Mouse (Mus musculus) forebrain, postnatal 0 days (tissue): ENCODE data around the gene Cbwd1. TPM values are rescaled to one million over a fixed set of nuclear protein-coding genes. Genes with fewer than 3 reads are reported as not detected.

Experiments used
- ATAC-seq: fragments of 200-750 bp; cut with Nextera tagmentation; 2 replicates; pipeline ENCODE4 v1.8.0; 2017; ENCODE audit warnings: mild to moderate bottlenecking, moderate library complexity
- DNase-seq: peaks from one replicate; pipeline ENCODE4 v3.0.0-alpha.2; 2015
- H3K27ac ChIP-seq: fragments of 300-500 bp; sonication (generic); 2 replicates; pipeline ENCODE4 v1.5.1; 2014; ENCODE audit warnings: low read depth, mild to moderate bottlenecking, antibody characterized with exemption, low read length, moderate library complexity, mixed read lengths
- H3K27me3 ChIP-seq: fragments of 300-500 bp; sonication (generic); 2 replicates; pipeline ENCODE4 v1.6.1; 2014; ENCODE audit warnings: mild to moderate bottlenecking, low read length, mixed read lengths; ENCODE audit not compliant: insufficient read depth
- H3K36me3 ChIP-seq: fragments of 300-500 bp; sonication (generic); 2 replicates; pipeline ENCODE4 v1.6.1; 2014; ENCODE audit warnings: mild to moderate bottlenecking, moderate library complexity; ENCODE audit not compliant: insufficient read depth
- H3K4me1 ChIP-seq: fragments of 300-500 bp; sonication (generic); 2 replicates; pipeline ENCODE4 v1.6.1; 2014; ENCODE audit warnings: antibody characterized with exemption; ENCODE audit not compliant: insufficient read depth
- H3K4me2 ChIP-seq: fragments of 300-500 bp; sonication (generic); 2 replicates; pipeline ENCODE4 v1.6.1; 2014; ENCODE audit warnings: low read depth, mild to moderate bottlenecking, moderate library complexity
- H3K4me3 ChIP-seq: fragments of 300-500 bp; sonication (generic); 2 replicates; pipeline ENCODE4 v1.5.1; 2014; ENCODE audit warnings: low read depth, low read length, mixed read lengths
- H3K9ac ChIP-seq: fragments of 300-500 bp; sonication (generic); 2 replicates; pipeline ENCODE4 v1.6.1; 2014; ENCODE audit warnings: mild to moderate bottlenecking
- H3K9me3 ChIP-seq: fragments of 300-500 bp; sonication (generic); 2 replicates; pipeline ENCODE4 v1.6.1; 2016; ENCODE audit warnings: low read length
- CTCF ChIP-seq: sonication (generic); IDR thresholded peaks from 2 replicates; pipeline ENCODE4 v1.5.1; 2016; ENCODE audit warnings: antibody characterized with exemption, control low read depth, low read depth
- WGBS: fragments of 180-500 bp; shearing (Covaris S2); extraction: QIAGEN DNeasy Blood & Tissue Kit; methylation state at CpG from one replicate; pipeline ENCODE4 v1.1.7; 2014; 5-methylcytosine and 5-hydroxymethylcytosine counted together
- polyA plus RNA-seq: library from polyadenylated mRNA; unstranded; fragments of >200 nt; fragmentation: Nextera tagmentation; extraction: Ambion mirVana; gene quantifications from 2 replicates; pipeline ENCODE4 v1.2.1, GENCODE M21; 2015
- total RNA-seq: library from RNA; depleted of rRNA; stranded (reverse); fragments of >200 nt; gene quantifications from 2 replicates; pipeline ENCODE4 v1.2.3, GENCODE M21; 2014

The Cbwd1 gene
- total and polyA plus RNA-seq, 2 experiments from 2014 or later, result 8.6 to 19.3 TPM

- H3K4me3 ChIP-seq, result peak within 1 kb of the TSS; percentile 60
- DNase-seq, result peak; percentile 29
- H3K4me2 ChIP-seq, result peak within 1 kb of the TSS; percentile 97
- H3K9ac ChIP-seq, result peak within 1 kb of the TSS; percentile 40
- ATAC-seq, result peak; percentile 54; the same call in 1 of the 2 replicates
- H3K36me3 ChIP-seq, result no peaks in the 10 kb centered on the region
- 0 out of 2 replicates have a peak, but pooled peaks have one; percentile 23 for TF ChIP-seq CTCF
- H3K27me3 ChIP-seq, result peaks cover 62% of the 10 kb centered on the region
- 2% methylated on average over 83 of the region's 109 CpGs for WGBS
- no peaks in the 10 kb centered on the region for H3K4me1 ChIP-seq
- no peaks in the 10 kb centered on the region for H3K9me3 ChIP-seq
- no peak within 1 kb of the TSS for H3K27ac ChIP-seq
Observed at GRCm38 (mm10) chr19:24999201-24999886, 37.9 kb upstream of the Cbwd1 start, which contains the start of gene Dock8. Dock8 (plus strand) TSS chr19:24999534.

GRCm38 (mm10) chr19:24998561-24998960, 37.2 kb upstream of the Cbwd1 start:
- no peaks in the 10 kb centered on the region for H3K4me1 ChIP-seq
- ATAC-seq, result no peak
- H3K4me2 ChIP-seq, result no peak overlapping the region
- no peak for TF ChIP-seq CTCF
- peaks cover 55% of the 10 kb centered on the region for H3K27me3 ChIP-seq
- H3K27ac ChIP-seq, result no peak overlapping the region
- H3K9me3 ChIP-seq, result no peaks in the 10 kb centered on the region
- H3K36me3 ChIP-seq, result no peaks in the 10 kb centered on the region
- H3K4me3 ChIP-seq, result no peak overlapping the region
- DNase-seq, result no peak
- H3K9ac ChIP-seq, result no peak overlapping the region
- WGBS, result 74% methylated on average over 5 of the region's 5 CpGs

- no peak overlapping the region for H3K4me3 ChIP-seq
- WGBS, result 68% methylated on average over 12 of the region's 12 CpGs
Observed at GRCm38 (mm10) chr19:24996815-24997704, 35.6 kb upstream of the Cbwd1 start.

GRCm38 (mm10) chr19:24994900-24995299, 33.5 kb upstream of the Cbwd1 start:
- no peak for TF ChIP-seq CTCF
- ATAC-seq (no peak), DNase-seq (no peak)
- Histone ChIP-seq H3K4me1 (no peaks in the 10 kb centered on the region), H3K27ac (no peak overlapping the region), H3K4me3 (no peak overlapping the region), H3K9ac (no peak overlapping the region), H3K4me2 (no peak overlapping the region), H3K9me3 (no peaks in the 10 kb centered on the region), H3K27me3 (peaks cover 31% of the 10 kb centered on the region), H3K36me3 (no peaks in the 10 kb centered on the region)
- 53% methylated on average over 8 of the region's 8 CpGs for WGBS

More at GRCm38 (mm10) chr19:24996815-24997704, 35.6 kb upstream of the Cbwd1 start:
- Histone ChIP-seq H3K4me2 (no peak overlapping the region), H3K27ac (no peak overlapping the region), H3K36me3 (no peaks in the 10 kb centered on the region), H3K9me3 (no peaks in the 10 kb centered on the region), H3K9ac (no peak overlapping the region), H3K4me1 (no peaks in the 10 kb centered on the region), H3K27me3 (peaks cover 52% of the 10 kb centered on the region)
- TF ChIP-seq CTCF, result no peak
- no peak for DNase-seq
- no peak for ATAC-seq

- Histone ChIP-seq H3K36me3 (no peaks in the 10 kb centered on the region), H3K27ac (no peak overlapping the region), H3K27me3 (peaks cover 20% of the 10 kb centered on the region), H3K9ac (no peak overlapping the region), H3K9me3 (no peaks in the 10 kb centered on the region), H3K4me2 (no peak overlapping the region), H3K4me3 (no peak overlapping the region), H3K4me1 (no peaks in the 10 kb centered on the region)
- no peak for ATAC-seq
- WGBS, result 58% methylated on average over 6 of the region's 6 CpGs
- DNase-seq, result no peak
- TF ChIP-seq CTCF, result no peak
Observed at GRCm38 (mm10) chr19:24993526-24993925, 32.1 kb upstream of the Cbwd1 start.

GRCm38 (mm10) chr19:24990138-24990822, 28.9 kb upstream of the Cbwd1 start:
- Histone ChIP-seq H3K9me3 (no peaks in the 10 kb centered on the region), H3K9ac (no peak overlapping the region), H3K4me2 (no peak overlapping the region), H3K4me3 (no peak overlapping the region), H3K27ac (no peak overlapping the region), H3K4me1 (no peaks in the 10 kb centered on the region), H3K36me3 (no peaks in the 10 kb centered on the region), H3K27me3 (no peaks in the 10 kb centered on the region)
- ATAC-seq, result no peak
- no peak for TF ChIP-seq CTCF
- 79% methylated on average over 7 of the region's 7 CpGs for WGBS
- DNase-seq, result no peak

- Histone ChIP-seq H3K4me1 (no peaks in the 10 kb centered on the region), H3K27ac (no peak overlapping the region), H3K9me3 (no peaks in the 10 kb centered on the region), H3K4me3 (no peak overlapping the region), H3K27me3 (no peaks in the 10 kb centered on the region), H3K36me3 (no peaks in the 10 kb centered on the region), H3K4me2 (no peak overlapping the region), H3K9ac (no peak overlapping the region)
- 73% methylated on average over 5 of the region's 5 CpGs for WGBS
- no peak for TF ChIP-seq CTCF
- no peak for ATAC-seq
- DNase-seq, result no peak
Observed at GRCm38 (mm10) chr19:24988831-24989230, 27.4 kb upstream of the Cbwd1 start.
